Mouse (Mus musculus) cerebellum, adult 9-10 months (tissue): Measurements from ENCODE around the gene Sgf29.

Experiments
- DNase-seq: peaks from one replicate; pipeline ENCODE4 v3.0.0; 2022

The Sgf29 gene

GRCm38 (mm10) chr7:126689021-126689420 lies 39.9 kb downstream of the Sgf29 start:
- no peak for DNase-seq

GRCm38 (mm10) chr7:126690737-126691136 lies 41.6 kb downstream of the Sgf29 start:
- DNase-seq = peak; percentile 23

- DNase-seq = peak; percentile 25
Observed at GRCm38 (mm10) chr7:126691676-126692075, 42.6 kb downstream of the Sgf29 start.

DNA sequence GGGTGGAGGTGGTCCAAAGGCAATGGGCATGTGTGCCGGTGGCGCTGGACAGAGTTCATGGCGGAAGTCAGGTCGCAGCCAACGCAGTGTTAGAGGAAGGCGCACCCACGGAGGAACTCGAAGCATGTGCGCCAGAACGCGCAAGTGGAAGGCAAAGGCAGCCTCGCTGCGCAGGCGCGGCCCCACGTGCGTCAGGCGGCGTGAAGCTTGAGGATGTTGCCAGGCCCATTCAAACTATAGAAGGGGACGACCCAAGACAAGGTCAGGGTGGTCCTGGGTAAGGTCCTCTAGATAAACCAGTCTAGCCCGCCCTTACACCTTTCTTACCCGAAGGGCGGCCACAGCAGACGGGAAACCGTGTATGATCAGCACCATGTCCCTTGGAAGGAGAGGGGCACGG lies 43.3 kb downstream of the Sgf29 start:
- DNase-seq = peak; percentile 49

- DNase-seq = peak; percentile 87
Observed at GRCm38 (mm10) chr7:126693256-126693655, 44.1 kb downstream of the Sgf29 start.

GRCm38 (mm10) chr7:126693781-126694180 lies 44.7 kb downstream of the Sgf29 start:
- DNase-seq = peak; percentile 43

GRCm38 (mm10) chr7:126694441-126695051 lies 45.4 kb downstream of the Sgf29 start:
- peak; percentile 53 for DNase-seq

- no peak for DNase-seq
Observed at GRCm38 (mm10) chr7:126695210-126695611, 46.1 kb downstream of the Sgf29 start, which contains the start of gene Bola2. Gene Bola2, plus strand, starts transcription at chr7:126695401.

DNA sequence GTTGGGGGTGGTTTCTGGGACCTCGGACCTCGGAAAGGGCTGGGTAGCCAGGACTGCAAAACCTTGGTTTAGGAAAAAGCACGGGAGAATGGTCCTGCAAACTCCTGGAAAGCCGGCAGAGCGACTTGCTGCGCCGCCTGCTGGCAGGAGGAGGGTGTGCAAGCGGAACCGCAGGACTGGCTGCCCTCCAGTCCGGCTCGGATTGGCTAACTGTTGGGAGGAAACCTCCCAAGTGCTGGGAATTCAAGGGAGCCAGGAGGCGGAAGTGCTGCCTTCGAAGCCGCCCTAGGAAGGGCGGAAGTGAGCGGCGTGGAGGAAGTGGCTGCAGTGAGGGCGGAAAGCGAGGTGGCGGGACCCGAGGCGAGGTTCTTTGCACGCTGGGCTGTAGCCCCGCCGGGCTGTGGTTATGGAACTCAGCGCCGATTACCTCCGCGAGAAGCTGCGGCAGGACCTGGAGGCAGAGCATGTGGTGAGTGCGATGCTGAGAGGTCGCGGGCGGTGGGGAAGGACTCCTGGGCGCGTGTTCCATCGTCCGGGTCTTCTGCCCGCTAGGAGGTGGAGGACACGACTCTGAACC lies 46.6 kb downstream of the Sgf29 start, which contains the start of gene Slx1b:
TSS of gene Slx1b (minus strand) at position 154 of the 577 bp plus-strand sequence.
- DNase-seq = peak; percentile 95

GRCm38 (mm10) chr7:126696303-126696702 lies 47.2 kb downstream of the Sgf29 start:
- DNase-seq = no peak

DNA sequence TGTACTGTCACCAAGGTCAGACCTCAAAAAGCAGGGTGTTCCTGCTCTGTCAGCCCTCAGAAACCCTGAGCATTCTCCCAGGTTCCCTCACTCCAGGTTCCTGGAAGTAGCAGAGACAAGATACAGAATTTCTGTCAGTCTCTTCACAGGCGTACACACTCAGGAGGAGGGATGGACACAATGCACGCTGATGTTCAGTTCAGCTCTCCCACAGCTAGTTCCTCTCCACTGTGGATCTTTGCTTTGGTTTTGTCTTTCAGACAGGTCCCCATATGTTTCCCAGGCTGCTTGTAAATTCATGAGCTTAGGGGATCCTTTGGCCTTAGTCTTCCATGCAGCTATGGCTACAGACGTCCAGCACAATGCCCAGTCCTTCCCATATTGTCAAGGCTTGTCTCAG lies 47.8 kb downstream of the Sgf29 start:
- DNase-seq = peak; percentile 20

- DNase-seq = no peak
Observed at GRCm38 (mm10) chr7:126697838-126698237, 48.7 kb downstream of the Sgf29 start.

GRCm38 (mm10) chr7:126700063-126701015 lies 51.2 kb downstream of the Sgf29 start:
- DNase-seq = peak; percentile 63

GRCm38 (mm10) chr7:126701070-126701469 lies 52.0 kb downstream of the Sgf29 start:
- DNase-seq = peak; percentile 94

DNA sequence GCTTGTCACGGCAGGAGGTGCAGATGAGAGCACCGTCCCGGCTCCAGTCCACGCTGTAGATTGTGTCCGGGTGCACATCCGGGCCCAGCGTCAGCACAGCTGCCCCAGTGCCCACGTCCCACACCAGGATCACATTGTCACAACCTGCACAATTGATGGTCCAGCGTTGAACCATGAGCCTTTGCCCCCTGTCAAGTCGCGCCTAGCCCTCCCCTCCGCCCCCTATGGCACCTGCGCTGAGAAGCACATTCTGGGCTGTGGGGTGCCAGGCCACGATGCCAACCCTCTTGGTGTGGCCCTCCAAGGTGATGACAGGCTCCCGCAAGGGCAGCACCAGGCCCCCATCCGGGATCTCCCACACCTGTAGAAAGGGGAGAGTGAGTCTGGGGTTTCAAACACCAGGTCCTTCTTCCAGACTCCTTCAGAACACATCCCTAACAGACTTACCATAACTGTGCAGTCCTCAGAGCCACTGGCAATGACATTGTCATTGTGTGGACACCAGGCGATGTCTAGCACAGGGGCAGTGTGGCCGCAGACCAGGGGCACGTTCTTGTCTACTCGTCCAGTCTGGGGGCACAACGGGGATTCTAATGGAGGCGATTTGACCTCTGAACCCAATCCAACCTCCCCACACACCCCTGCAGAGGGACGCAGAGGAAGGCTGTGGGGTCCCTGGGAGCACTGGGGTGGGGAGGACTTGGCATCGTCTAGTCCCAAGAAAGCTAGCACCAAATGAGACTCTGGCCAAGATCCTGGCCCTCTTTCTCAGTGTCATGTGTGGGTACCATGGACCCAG lies 52.6 kb downstream of the Sgf29 start:
- peak; percentile 53 for DNase-seq

GRCm38 (mm10) chr7:126702358-126702757 lies 53.2 kb downstream of the Sgf29 start:
- no peak for DNase-seq

- DNase-seq = peak; percentile 73
Observed at GRCm38 (mm10) chr7:126702861-126703756, 54.0 kb downstream of the Sgf29 start.

GRCm38 (mm10) chr7:126703757-126704077 lies 54.6 kb downstream of the Sgf29 start:
- DNase-seq = no peak

DNA sequence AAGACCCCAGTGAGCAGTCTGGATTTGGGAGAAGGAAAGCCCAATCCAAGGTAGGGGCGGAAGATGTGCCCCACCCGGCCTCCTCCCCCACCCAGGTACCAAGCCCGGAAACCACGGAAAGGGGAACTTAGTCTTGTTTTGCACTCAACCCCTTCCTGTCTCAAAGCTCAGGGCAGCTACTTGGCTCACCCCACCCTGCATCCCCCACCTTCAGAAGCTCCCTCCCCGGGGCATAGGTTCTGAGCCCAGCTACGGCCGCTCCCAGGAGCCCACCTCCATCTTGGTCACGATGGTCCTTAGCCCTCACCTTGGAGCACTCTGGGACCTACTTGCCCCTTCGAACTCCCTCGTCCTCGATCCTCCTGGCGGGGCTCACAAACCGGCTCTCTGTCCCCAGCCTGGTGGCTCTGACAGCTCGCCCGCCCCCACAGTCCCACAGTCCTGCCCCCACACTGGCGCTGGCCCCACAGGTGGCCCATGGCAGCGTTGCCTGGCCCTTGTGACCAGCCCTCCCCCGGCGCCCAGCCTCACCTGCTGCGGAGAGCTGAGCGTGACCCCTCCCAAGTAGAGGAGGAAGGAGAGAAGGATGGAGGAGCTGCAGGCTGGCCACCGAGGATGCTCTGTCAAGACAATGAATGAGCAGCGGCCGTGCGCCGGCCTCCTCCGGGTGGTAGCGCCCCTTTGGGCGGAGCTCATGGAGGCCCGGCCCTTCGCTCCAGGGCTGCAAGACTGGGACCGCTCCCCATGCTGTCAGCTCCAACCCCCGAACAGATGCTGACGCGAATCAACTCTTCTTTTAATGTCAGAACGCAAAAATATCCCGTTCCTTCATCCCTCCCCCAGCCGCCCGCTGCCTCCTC lies 55.2 kb downstream of the Sgf29 start:
- peak; percentile 89 for DNase-seq

DNA sequence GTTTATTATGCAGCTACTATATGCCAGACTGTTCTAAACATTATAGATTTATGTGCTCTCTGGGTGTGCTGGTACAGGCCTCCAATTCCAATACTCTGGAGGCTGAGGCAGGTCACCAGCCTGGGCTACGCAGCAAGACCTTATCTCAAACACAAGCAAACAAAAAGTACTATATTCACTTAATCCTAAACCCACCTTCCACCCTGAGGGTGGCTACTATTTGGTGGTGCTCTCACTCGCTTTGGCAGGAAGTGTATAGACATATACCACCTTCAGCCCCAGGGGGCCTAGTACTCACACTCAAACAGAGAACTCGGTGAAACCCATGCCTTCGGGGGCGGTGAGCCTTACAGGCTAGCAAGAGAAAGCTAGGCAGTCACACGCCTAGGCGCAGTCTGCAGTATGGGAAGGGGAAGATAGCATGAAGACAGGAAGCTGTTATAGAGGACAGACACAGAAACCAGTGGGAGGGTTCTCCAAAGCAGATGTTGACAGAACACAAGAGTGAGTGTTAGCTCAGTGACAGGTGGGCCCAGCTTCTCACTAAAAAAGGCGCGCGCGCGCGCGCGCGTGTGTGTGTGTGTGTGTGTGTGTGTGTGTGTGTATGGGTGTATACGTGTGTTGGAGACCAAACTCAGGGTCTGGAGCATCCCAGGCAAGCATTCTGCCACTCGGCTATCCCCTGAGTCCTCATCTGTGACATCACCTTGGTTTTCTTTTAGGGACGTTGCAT lies 58.5 kb downstream of the Sgf29 start, which contains the start of gene Coro1a:
TSS of gene Coro1a (minus strand) at position 346 of the 733 bp plus-strand sequence.
- DNase-seq = no peak
